Mouse (Mus musculus) forebrain, embryonic 11.5 days (tissue): ENCODE data around the gene Spata3. TPM values are rescaled to one million over a fixed set of nuclear protein-coding genes. Genes with fewer than 3 reads are reported as not detected.

Experiments used
- ATAC-seq: fragments of 200-750 bp; cut with Nextera tagmentation; replicated peaks from 2 replicates; pipeline ENCODE4 v1.8.0; 2017; ENCODE audit warnings: moderate TSS enrichment; ENCODE audit not compliant: low FRiP score
- DNase-seq: peaks from one replicate; pipeline ENCODE4 v3.0.0-alpha.2; 2017; ENCODE audit warnings: low spot score
- H3K27ac ChIP-seq: fragments of 300-500 bp; sonication (generic); 2 replicates; pipeline ENCODE4 v1.5.1; 2014; ENCODE audit warnings: low read depth, low read length
- H3K27me3 ChIP-seq: fragments of 300-500 bp; sonication (generic); 2 replicates; pipeline ENCODE4 v1.6.1; 2014; ENCODE audit warnings: mild to moderate bottlenecking, low read length, mixed read lengths; ENCODE audit not compliant: control insufficient read depth, insufficient read depth
- H3K36me3 ChIP-seq: fragments of 300-500 bp; sonication (generic); 2 replicates; pipeline ENCODE4 v1.6.1; 2014; ENCODE audit warnings: mild to moderate bottlenecking, low read length, moderate library complexity, mixed read lengths; ENCODE audit not compliant: control insufficient read depth, insufficient read depth
- H3K4me1 ChIP-seq: fragments of 300-500 bp; sonication (generic); replicated peaks from 2 replicates; pipeline ENCODE4 v1.6.1; 2014; ENCODE audit warnings: low read length, mixed read lengths; ENCODE audit not compliant: control insufficient read depth, insufficient read depth
- H3K4me2 ChIP-seq: fragments of 300-500 bp; sonication (generic); 2 replicates; pipeline ENCODE4 v1.6.1; 2014; ENCODE audit warnings: low read depth, mild to moderate bottlenecking, low read length, moderate library complexity, mixed read lengths; ENCODE audit not compliant: severe bottlenecking
- H3K4me3 ChIP-seq: fragments of 300-500 bp; sonication (generic); 2 replicates; pipeline ENCODE4 v1.5.1; 2014; ENCODE audit warnings: low read depth, low read length
- H3K9ac ChIP-seq: fragments of 300-500 bp; sonication (generic); 2 replicates; pipeline ENCODE4 v1.6.1; 2014; ENCODE audit warnings: low read length
- H3K9me3 ChIP-seq: fragments of 300-500 bp; sonication (generic); 2 replicates; pipeline ENCODE4 v1.6.1; 2016; ENCODE audit warnings: low read length, mixed read lengths; ENCODE audit not compliant: control insufficient read depth
- WGBS: fragments of 180-500 bp; shearing (Covaris S2); extraction: QIAGEN DNeasy Blood & Tissue Kit; methylation state at CpG from one replicate; pipeline ENCODE4 v1.1.7; 2014; 5-methylcytosine and 5-hydroxymethylcytosine counted together
- polyA plus RNA-seq: library from polyadenylated mRNA; unstranded; fragments of >200 nt; fragmentation: Nextera tagmentation; extraction: Ambion mirVana; gene quantifications from 2 replicates; pipeline ENCODE4 v1.2.1, GENCODE M21; 2014

Gene Spata3
- not detected in 2 replicates for polyA plus RNA-seq

DNA sequence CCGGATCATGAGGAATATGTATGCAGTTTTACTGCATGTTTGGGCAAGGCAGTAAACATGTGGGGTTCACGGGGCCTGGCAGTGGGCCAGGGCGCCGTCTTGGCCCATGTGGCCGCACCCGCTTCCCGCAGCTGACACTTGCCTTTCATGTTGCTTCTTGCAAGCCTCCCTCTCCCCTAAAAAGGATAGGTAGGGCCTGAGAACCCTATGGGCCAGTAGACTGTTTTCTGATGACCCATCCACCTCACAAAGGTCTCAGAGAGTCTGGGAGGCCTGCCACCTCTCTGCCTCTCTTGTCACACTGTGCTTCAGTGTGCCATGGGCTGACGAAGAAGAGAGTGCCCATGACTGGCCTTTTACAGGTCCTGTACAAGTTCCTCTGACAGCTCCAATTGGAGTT, at the start of gene Spata3:
TSS of gene Spata3 (plus strand) at position 301 of the 400 bp plus-strand sequence.
- Histone ChIP-seq H3K4me2 (no peak within 1 kb of the TSS), H3K36me3 (no peaks in the 10 kb centered on the region), H3K9me3 (no peaks in the 10 kb centered on the region), H3K4me1 (no peaks in the 10 kb centered on the region; the same call in 1 of the 2 replicates), H3K9ac (no peak within 1 kb of the TSS), H3K4me3 (no peak within 1 kb of the TSS), H3K27ac (no peak within 1 kb of the TSS), H3K27me3 (peaks cover 14% of the 10 kb centered on the region)
- WGBS, result 92% methylated on average over 8 of the region's 8 CpGs
- no peak for ATAC-seq
- DNase-seq, result no peak

DNA sequence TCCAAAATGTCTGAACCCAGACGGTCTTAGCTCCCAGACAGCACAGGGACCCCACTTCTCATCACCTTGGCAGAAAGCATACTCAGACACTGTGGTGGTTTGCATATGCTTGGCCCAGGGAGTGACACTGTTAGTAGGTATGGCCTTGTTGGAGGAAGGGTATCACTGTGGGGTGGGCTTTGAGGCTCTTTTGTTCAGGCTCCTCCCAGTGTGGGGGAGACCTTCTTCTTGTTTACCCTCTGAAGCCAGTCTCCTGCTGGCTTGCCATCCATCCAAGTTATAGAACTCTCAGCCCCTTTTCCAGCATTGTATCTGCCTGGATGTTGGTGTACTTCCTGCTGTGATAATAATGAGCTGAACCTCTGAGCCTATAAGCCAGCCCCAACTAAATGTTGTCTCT, 47.5 kb upstream of the Spata3 start:
- no peak overlapping the region for H3K9ac ChIP-seq
- WGBS, result 76% methylated on average over 1 of the region's 1 CpGs
- H3K27me3 ChIP-seq, result no peaks in the 10 kb centered on the region
- ATAC-seq (no peak), DNase-seq (no peak)
- no peak overlapping the region for H3K4me3 ChIP-seq
- no peaks in the 10 kb centered on the region for H3K4me1 ChIP-seq
- no peaks in the 10 kb centered on the region for H3K9me3 ChIP-seq
- H3K27ac ChIP-seq, result no peak overlapping the region
- H3K4me2 ChIP-seq, result no peak overlapping the region
- no peaks in the 10 kb centered on the region for H3K36me3 ChIP-seq

DNA sequence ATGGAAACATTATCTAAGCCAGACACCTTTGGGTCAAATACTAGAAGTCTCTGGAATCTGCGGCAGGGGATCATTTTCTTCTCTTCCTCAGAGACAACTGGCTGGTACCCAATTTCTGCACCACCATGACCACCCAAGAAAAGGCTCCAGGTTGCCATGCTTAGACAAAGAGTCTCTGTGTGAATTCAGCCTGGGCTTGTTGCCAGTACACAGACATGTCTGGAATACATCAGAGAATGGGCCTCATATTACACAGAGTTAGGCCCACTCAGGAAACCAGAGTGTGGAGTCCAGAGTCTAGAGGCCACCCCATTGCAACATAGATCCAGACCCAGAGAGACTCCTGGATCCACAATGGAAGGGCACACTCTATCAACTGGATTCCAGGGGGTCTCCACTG, 47.1 kb upstream of the Spata3 start:
- ATAC-seq, result no peak

DNA sequence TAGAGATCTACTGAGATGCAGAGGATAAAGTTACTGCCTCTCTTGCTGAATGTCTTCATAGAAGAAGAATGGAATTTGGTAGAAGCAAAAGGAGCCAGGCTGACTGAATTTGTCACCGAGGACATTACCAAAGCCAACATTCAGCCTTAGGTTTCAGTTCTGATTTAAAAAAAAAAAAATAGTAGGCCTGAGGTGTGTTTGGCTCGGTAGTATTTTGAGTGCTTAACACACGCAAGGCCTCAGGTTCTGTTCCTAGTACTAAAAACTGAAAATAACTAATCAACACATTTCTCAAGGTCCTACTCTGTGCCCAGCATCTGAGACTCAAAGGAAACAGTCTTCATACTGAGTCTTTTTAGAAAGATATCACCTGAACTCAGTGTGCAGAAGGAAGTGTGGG, 45.5 kb upstream of the Spata3 start:
- Histone ChIP-seq H3K9ac (no peak overlapping the region), H3K36me3 (no peaks in the 10 kb centered on the region), H3K9me3 (no peaks in the 10 kb centered on the region), H3K27me3 (no peaks in the 10 kb centered on the region), H3K4me1 (no peaks in the 10 kb centered on the region), H3K4me2 (no peak overlapping the region), H3K27ac (no peak overlapping the region), H3K4me3 (no peak overlapping the region)
- ATAC-seq (no peak), DNase-seq (no peak)
- WGBS, result 93% methylated on average over 3 of the region's 3 CpGs

More for the DNA sequence above, 47.1 kb upstream of the Spata3 start:
- Histone ChIP-seq H3K9me3 (no peaks in the 10 kb centered on the region), H3K9ac (no peak overlapping the region), H3K4me3 (no peak overlapping the region), H3K27ac (no peak overlapping the region), H3K36me3 (no peaks in the 10 kb centered on the region), H3K27me3 (no peaks in the 10 kb centered on the region), H3K4me1 (no peaks in the 10 kb centered on the region), H3K4me2 (no peak overlapping the region)
- DNase-seq, result no peak
- 82% methylated on average over 1 of the region's 1 CpGs for WGBS

DNA sequence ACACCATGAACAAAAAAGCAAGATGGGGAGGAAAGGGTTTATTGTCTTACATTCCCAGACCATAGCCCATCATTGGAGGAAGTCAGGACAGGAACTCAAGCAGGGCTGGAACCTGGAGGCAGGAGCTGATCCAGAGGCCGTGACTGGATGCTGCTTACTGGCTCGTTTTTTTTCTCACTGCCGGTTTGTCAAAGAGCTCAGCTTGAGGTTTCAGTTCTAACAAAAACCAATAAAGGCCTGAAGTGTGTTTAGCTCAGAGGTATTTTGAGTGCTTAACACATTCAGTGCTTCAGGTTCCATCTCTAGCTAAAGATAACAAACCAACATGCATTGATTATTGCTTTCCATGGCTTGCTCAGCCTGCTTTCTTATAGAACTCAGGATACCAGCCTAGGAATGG, 44.3 kb upstream of the Spata3 start:
- no peaks in the 10 kb centered on the region for H3K27me3 ChIP-seq
- H3K4me1 ChIP-seq, result no peaks in the 10 kb centered on the region
- H3K9ac ChIP-seq, result no peak overlapping the region
- H3K9me3 ChIP-seq, result no peaks in the 10 kb centered on the region
- H3K4me3 ChIP-seq, result no peak overlapping the region
- H3K4me2 ChIP-seq, result no peak overlapping the region
- no peak overlapping the region for H3K27ac ChIP-seq
- no peak for ATAC-seq
- DNase-seq, result no peak
- 76% methylated on average over 3 of the region's 3 CpGs for WGBS
- no peaks in the 10 kb centered on the region for H3K36me3 ChIP-seq

DNA sequence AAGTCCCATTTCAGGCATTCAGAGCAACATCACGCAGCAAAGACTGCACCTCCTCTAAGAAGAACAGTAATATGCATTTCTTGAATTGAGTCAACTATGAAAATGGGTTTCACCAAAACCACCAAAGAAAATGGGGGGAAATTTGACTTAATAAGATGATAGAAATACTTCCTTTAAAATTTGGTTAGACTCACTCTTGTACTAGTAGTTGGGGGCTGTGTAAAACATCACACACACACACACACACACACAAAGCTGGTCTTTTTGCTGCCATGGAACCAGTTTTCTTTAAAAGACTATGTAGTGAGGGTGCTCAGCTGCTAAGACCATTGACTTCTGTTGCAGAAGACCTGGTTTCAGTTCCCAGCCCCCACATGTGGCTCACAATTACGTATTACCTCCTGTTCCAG, 43.1 kb upstream of the Spata3 start:
- Histone ChIP-seq H3K9me3 (no peaks in the 10 kb centered on the region), H3K4me2 (no peak overlapping the region), H3K36me3 (no peaks in the 10 kb centered on the region), H3K27ac (no peak overlapping the region), H3K4me1 (no peaks in the 10 kb centered on the region), H3K4me3 (no peak overlapping the region), H3K9ac (no peak overlapping the region), H3K27me3 (no peaks in the 10 kb centered on the region)
- ATAC-seq (no peak), DNase-seq (no peak)
- 87% methylated on average over 2 of the region's 2 CpGs for WGBS

DNA sequence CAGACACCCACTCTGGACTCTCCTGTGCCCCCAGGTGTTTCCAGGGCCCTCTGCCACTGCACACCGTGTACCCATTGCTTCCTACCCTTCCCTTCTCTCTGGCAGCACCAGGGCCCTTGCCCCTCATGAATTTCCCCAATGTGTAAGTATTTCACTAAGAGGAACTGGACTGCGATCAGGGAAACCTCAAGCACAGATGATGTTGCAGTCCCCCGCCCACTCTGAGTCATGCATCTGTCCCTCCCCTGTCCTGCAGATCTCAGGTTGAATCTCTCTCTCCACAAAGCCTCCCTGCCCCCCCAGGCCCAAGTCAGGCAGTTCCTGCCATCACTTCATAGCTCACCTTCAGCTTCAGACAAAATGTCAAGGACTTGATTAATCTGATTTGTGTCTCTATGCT, 38.9 kb upstream of the Spata3 start:
- no peak for DNase-seq
- WGBS, result 76% methylated on average over 3 of the region's 3 CpGs
- ATAC-seq, result no peak
- no peaks in the 10 kb centered on the region for H3K27me3 ChIP-seq
- no peak overlapping the region for H3K4me2 ChIP-seq
- no peaks in the 10 kb centered on the region for H3K9me3 ChIP-seq
- no peak overlapping the region for H3K4me3 ChIP-seq
- H3K9ac ChIP-seq, result no peak overlapping the region
- H3K27ac ChIP-seq, result no peak overlapping the region
- H3K4me1 ChIP-seq, result no peaks in the 10 kb centered on the region
- no peaks in the 10 kb centered on the region for H3K36me3 ChIP-seq

DNA sequence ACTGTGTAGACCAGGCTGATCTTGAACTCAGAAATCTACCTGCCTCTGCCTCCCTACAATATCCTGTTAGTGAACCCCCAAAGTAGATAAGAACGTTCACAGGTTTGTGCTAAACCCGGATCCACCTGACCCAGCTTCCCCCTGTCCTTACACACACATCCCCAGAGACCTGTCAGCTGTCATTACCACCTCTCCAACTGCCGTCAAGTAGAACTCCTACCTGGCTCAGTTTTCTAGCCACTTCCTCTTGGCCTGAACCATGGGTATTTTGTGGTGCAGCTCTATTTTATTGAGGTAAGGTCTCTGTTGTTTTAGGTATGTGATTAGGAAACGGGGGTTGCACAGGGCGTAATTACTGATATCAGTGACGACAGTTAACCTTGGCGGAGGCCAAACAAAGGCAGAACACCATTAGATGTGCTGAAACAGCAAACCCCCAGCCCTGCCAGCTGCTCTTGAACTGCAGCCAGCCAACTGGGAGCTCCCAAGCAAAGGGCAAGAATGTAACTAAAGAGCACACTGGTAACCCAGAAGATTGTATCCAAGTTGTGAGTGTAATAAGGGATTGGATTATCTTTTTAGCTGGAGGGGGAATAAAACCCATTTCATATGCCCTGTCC, 34.8 kb upstream of the Spata3 start:
- ATAC-seq (no peak), DNase-seq (no peak)
- Histone ChIP-seq H3K4me1 (no peaks in the 10 kb centered on the region), H3K27ac (no peak overlapping the region), H3K27me3 (no peaks in the 10 kb centered on the region), H3K9me3 (no peaks in the 10 kb centered on the region), H3K36me3 (no peaks in the 10 kb centered on the region), H3K9ac (no peak overlapping the region), H3K4me3 (no peak overlapping the region), H3K4me2 (no peak overlapping the region)
- 76% methylated on average over 7 of the region's 7 CpGs for WGBS

DNA sequence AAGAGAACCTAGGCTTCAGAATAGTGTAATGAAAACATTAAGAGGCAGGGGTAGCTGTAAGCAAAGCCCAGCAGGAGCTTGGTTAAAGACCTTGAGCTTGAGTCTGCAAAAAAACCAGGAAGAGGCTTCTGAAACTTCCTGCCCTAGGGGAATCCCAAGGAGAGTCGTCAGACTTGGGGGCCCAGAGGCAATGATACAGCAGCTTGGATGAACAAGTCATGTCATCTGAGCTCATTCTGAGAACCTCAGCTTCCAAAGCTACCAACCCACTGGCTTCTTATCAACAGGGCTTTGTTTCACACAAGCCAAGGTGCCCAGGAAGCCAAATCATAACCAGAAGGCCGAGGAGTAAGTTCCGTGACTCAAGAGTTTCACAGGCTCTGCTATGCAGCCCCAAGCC, 30.8 kb upstream of the Spata3 start:
- no peaks in the 10 kb centered on the region for H3K9me3 ChIP-seq
- no peaks in the 10 kb centered on the region for H3K27me3 ChIP-seq
- H3K4me1 ChIP-seq, result no peaks in the 10 kb centered on the region
- H3K36me3 ChIP-seq, result no peaks in the 10 kb centered on the region
- no peak overlapping the region for H3K4me3 ChIP-seq
- no peak overlapping the region for H3K9ac ChIP-seq
- ATAC-seq, result no peak
- no peak for DNase-seq
- WGBS, result 83% methylated on average over 3 of the region's 3 CpGs
- H3K4me2 ChIP-seq, result no peak overlapping the region
- H3K27ac ChIP-seq, result no peak overlapping the region
